Mouse (Mus musculus) kidney, postnatal 0 days (tissue): ENCODE measurements around the gene Zzz3. TPM values are rescaled to one million over a fixed set of nuclear protein-coding genes. Genes with fewer than 3 reads are reported as not detected.

Experiments used
- ATAC-seq: fragments of 200-750 bp; cut with Nextera tagmentation; replicated peaks from 2 replicates; pipeline ENCODE4 v1.8.0; 2017; ENCODE audit warnings: low read depth, moderate number of reproducible peaks, moderate TSS enrichment, moderate library complexity; ENCODE audit not compliant: low FRiP score
- DNase-seq: peaks from one replicate; pipeline ENCODE4 v3.0.0-alpha.2; 2016; ENCODE audit warnings: low spot score
- H3K27ac ChIP-seq: fragments of 300-500 bp; sonication (generic); 2 replicates; pipeline ENCODE4 v1.5.1; 2014; ENCODE audit warnings: mild to moderate bottlenecking
- H3K27me3 ChIP-seq: fragments of 300-500 bp; sonication (generic); 2 replicates; pipeline ENCODE4 v1.6.1; 2014; ENCODE audit warnings: low read length, mixed read lengths; ENCODE audit not compliant: insufficient read depth
- H3K36me3 ChIP-seq: fragments of 300-500 bp; sonication (generic); 2 replicates; pipeline ENCODE4 v1.6.1; 2014; ENCODE audit warnings: low read length, mixed read lengths; ENCODE audit not compliant: insufficient read depth
- H3K4me1 ChIP-seq: fragments of 300-500 bp; sonication (generic); replicated peaks from 2 replicates; pipeline ENCODE4 v1.6.1; 2014; ENCODE audit warnings: antibody characterized with exemption, low read length, mixed read lengths; ENCODE audit not compliant: insufficient read depth
- H3K4me2 ChIP-seq: fragments of 300-500 bp; sonication (generic); 2 replicates; pipeline ENCODE4 v1.6.1; 2014; ENCODE audit warnings: mild to moderate bottlenecking, low read length, moderate library complexity, mixed read lengths
- H3K4me3 ChIP-seq: fragments of 300-500 bp; sonication (generic); replicated peaks from 2 replicates; pipeline ENCODE4 v1.5.1; 2014; ENCODE audit warnings: low read depth, low read length
- H3K9ac ChIP-seq: fragments of 300-500 bp; sonication (generic); 2 replicates; pipeline ENCODE4 v1.6.1; 2014; ENCODE audit warnings: low read depth, low read length
- H3K9me3 ChIP-seq: fragments of 300-500 bp; sonication (generic); replicated peaks from 2 replicates; pipeline ENCODE4 v1.6.1; 2016; ENCODE audit warnings: low read length, inconsistent platforms, mixed read lengths
- CTCF ChIP-seq: IDR thresholded peaks from 2 replicates; pipeline ENCODE4 v1.5.1; 2016; ENCODE audit warnings: antibody characterized with exemption, low read depth, mild to moderate bottlenecking, moderate library complexity
- WGBS: fragments of 180-500 bp; shearing (Covaris S2); extraction: QIAGEN DNeasy Blood & Tissue Kit; methylation state at CpG from one replicate; pipeline ENCODE4 v1.1.7; 2014; 5-methylcytosine and 5-hydroxymethylcytosine counted together
- polyA plus RNA-seq: library from polyadenylated mRNA; unstranded; fragments of >200 nt; fragmentation: Nextera tagmentation; extraction: Ambion mirVana; gene quantifications from 2 replicates; pipeline ENCODE4 v1.2.1, GENCODE M21; 2015

Zzz3 gene
- polyA plus RNA-seq, 1 experiment from 2014 or later = 44.4 TPM

GRCm38 (mm10) chr3:152490423-152490822 lies 95.2 kb downstream of the Zzz3 start:
- no peak for DNase-seq
- Histone ChIP-seq H3K4me1 (no peaks in the 10 kb centered on the region), H3K9ac (no peak overlapping the region), H3K27ac (no peak overlapping the region), H3K4me3 (no peak overlapping the region), H3K4me2 (no peak overlapping the region), H3K27me3 (no peaks in the 10 kb centered on the region), H3K9me3 (no peaks in the 10 kb centered on the region), H3K36me3 (no peaks in the 10 kb centered on the region)
- ATAC-seq = no peak
- WGBS = 88% methylated on average over 5 of the region's 5 CpGs
- no peak for TF ChIP-seq CTCF

- DNase-seq = no peak
- no peak for ATAC-seq
- no peak overlapping the region for H3K27ac ChIP-seq
Observed at GRCm38 (mm10) chr3:152492241-152492640, 97.0 kb downstream of the Zzz3 start.

DNA sequence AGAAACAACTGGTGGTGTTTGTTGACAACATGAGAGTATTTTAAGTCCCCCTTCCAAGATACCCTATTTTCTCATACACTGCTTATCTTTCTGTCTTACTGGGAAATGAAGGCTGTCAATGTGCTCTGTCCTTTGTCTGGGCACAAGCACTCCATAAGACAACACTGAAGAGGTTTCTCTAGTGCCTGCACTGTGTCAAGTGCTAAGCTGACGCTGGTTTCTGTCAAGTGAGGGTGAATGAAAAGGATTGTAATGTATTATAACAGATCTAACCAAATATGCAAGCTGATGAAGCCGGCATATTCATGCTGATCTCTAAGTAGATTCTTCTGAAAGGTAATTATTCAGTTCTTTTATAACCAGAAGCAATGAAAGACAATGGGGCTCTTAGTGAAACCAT lies 98.5 kb downstream of the Zzz3 start:
- Histone ChIP-seq H3K9me3 (no peaks in the 10 kb centered on the region), H3K27me3 (no peaks in the 10 kb centered on the region), H3K27ac (no peak overlapping the region), H3K4me3 (no peak overlapping the region), H3K9ac (no peak overlapping the region), H3K36me3 (no peaks in the 10 kb centered on the region), H3K4me1 (no peaks in the 10 kb centered on the region), H3K4me2 (no peak overlapping the region)
- no peak for TF ChIP-seq CTCF
- no peak for ATAC-seq
- DNase-seq = no peak
- WGBS = 78% methylated on average over 2 of the region's 2 CpGs

More at GRCm38 (mm10) chr3:152492241-152492640, 97.0 kb downstream of the Zzz3 start:
- Histone ChIP-seq H3K9me3 (no peaks in the 10 kb centered on the region), H3K27me3 (no peaks in the 10 kb centered on the region), H3K4me2 (no peak overlapping the region), H3K4me1 (no peaks in the 10 kb centered on the region), H3K4me3 (no peak overlapping the region), H3K9ac (no peak overlapping the region), H3K36me3 (no peaks in the 10 kb centered on the region)
- 65% methylated on average over 6 of the region's 6 CpGs for WGBS
- TF ChIP-seq CTCF = no peak

- Histone ChIP-seq H3K4me2 (no peak overlapping the region), H3K9ac (no peak overlapping the region), H3K27ac (no peak overlapping the region), H3K4me3 (no peak overlapping the region), H3K4me1 (no peaks in the 10 kb centered on the region), H3K9me3 (no peaks in the 10 kb centered on the region), H3K27me3 (no peaks in the 10 kb centered on the region), H3K36me3 (no peaks in the 10 kb centered on the region)
- DNase-seq (no peak), ATAC-seq (no peak)
- WGBS = 45% methylated on average over 12 of the region's 12 CpGs
- TF ChIP-seq CTCF = no peak
Observed at GRCm38 (mm10) chr3:152494667-152495360, 99.5 kb downstream of the Zzz3 start.

- TF ChIP-seq CTCF = no peak
- Histone ChIP-seq H3K9me3 (no peaks in the 10 kb centered on the region), H3K36me3 (no peaks in the 10 kb centered on the region), H3K9ac (no peak overlapping the region), H3K4me3 (no peak overlapping the region), H3K4me1 (no peaks in the 10 kb centered on the region), H3K27me3 (no peaks in the 10 kb centered on the region), H3K4me2 (no peak overlapping the region), H3K27ac (no peak overlapping the region)
- DNase-seq = no peak
- ATAC-seq = peak; percentile 46
- WGBS = 70% methylated on average over 8 of the region's 8 CpGs
Observed at GRCm38 (mm10) chr3:152495415-152495898, 100.2 kb downstream of the Zzz3 start.

- no peaks in the 10 kb centered on the region for H3K9me3 ChIP-seq
- ATAC-seq = no peak
Observed at GRCm38 (mm10) chr3:152497084-152497483, 101.8 kb downstream of the Zzz3 start.

DNA sequence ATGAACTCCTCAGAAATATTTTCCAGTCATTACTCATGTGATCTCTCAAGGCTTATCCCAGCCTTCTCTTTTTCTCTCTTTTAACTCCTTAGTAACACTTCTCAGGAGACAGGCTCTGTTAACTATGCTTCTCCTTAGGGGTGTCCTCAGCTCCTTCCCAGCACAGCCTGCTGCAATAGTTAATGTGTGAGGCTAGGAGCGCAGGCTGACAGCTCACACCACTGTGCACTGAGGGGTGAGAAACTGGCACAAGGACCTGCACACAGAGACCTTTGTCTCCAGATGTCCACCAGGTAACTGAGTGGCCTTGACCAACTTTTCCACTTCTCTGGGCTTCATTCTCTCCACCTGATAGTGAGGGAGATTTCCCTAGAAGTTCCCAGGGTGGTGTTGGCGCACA lies 102.6 kb downstream of the Zzz3 start:
- Histone ChIP-seq H3K9ac (no peak overlapping the region), H3K4me3 (no peak overlapping the region), H3K27me3 (no peaks in the 10 kb centered on the region), H3K36me3 (no peaks in the 10 kb centered on the region), H3K4me2 (no peak overlapping the region), H3K4me1 (no peaks in the 10 kb centered on the region), H3K9me3 (no peaks in the 10 kb centered on the region), H3K27ac (no peak overlapping the region)
- DNase-seq (no peak), ATAC-seq (no peak)
- 80% methylated on average over 2 of the region's 2 CpGs for WGBS
- TF ChIP-seq CTCF = no peak

More at GRCm38 (mm10) chr3:152497084-152497483, 101.8 kb downstream of the Zzz3 start:
- no peak overlapping the region for H3K27ac ChIP-seq
- DNase-seq = no peak
- H3K4me3 ChIP-seq = no peak overlapping the region
- H3K36me3 ChIP-seq = no peaks in the 10 kb centered on the region
- no peaks in the 10 kb centered on the region for H3K4me1 ChIP-seq
- no peak for TF ChIP-seq CTCF
- WGBS = 42% methylated on average over 7 of the region's 7 CpGs
- H3K9ac ChIP-seq = no peak overlapping the region
- no peaks in the 10 kb centered on the region for H3K27me3 ChIP-seq
- H3K4me2 ChIP-seq = no peak overlapping the region
